ENCODE assay signal across 10 mouse cellular contexts in genomic region chr19:6321786-6322621, GRCm38 (mm10). TPM values are rescaled to one million over a fixed set of nuclear protein-coding genes. Genes with fewer than 3 reads are reported as not detected.
A peak's percentile ranks its signal among the peaks of the same experiment; 100 is the strongest.
DNase-seq lines count a peak whose midpoint lies in the region; ATAC-seq lines count a peak whose summit lies in the region.
"Had no signal": no experiment of that assay in that cellular context is flagged by ENCODE, and none has a peak within 500 bp of the region (broad histone marks: within the 10 kb centered on the region; RNA-seq: fewer than 3 reads in every experiment).

No protein-coding gene starts in this region.

- 0 out of 2 replicates have a peak overlapping the region, but pooled peaks have one; percentile 4 for H3K4me2 ChIP-seq in limb, embryonic 13.5 days (replicated peaks)
- H3K4me2 ChIP-seq: hindbrain, embryonic 14.5 days had no signal

- H3K9me3 ChIP-seq in limb, embryonic 13.5 days, result no peaks in the 10 kb centered on the region

- H3K27me3 ChIP-seq in limb, embryonic 13.5 days, result no peaks in the 10 kb centered on the region

- WGBS in limb, embryonic 13.5 days, result 74% methylated on average over 33 of the region's 33 CpGs

- intact Hi-C loops in heart, postnatal 14 days (cut with DNase I), result no loop called here

- H3K4me1 ChIP-seq in limb, embryonic 13.5 days, result no peaks in the 10 kb centered on the region

- no peak overlapping the region for H3K4me3 ChIP-seq in limb, embryonic 13.5 days

- H3K36me3 ChIP-seq in limb, embryonic 13.5 days, result peaks cover 79% of the 10 kb centered on the region

- DNase-seq in heart, adult 11 months, result peak; percentile 98
- DNase-seq in heart, postnatal 14 days, result no peak
- peak; percentile 81 for DNase-seq in 3T3-L1 (ENCODE audit: low read depth, low spot score)
- DNase-seq in Muller cell, postnatal 12 days (ENCODE audit: inconsistent ontology term), result peak; percentile 25
- no peak for DNase-seq in ovary, postnatal 14 days (ENCODE audit: low spot score)
- DNase-seq in natural killer cell, adult 2 months (ENCODE audit: low spot score in 2 of 2), result no peak
- no peak for DNase-seq in right cerebral cortex, postnatal 14 days
- DNase-seq: cerebellum, adult 9-10 months had no signal

- H3K9ac ChIP-seq in limb, embryonic 13.5 days, result no peak overlapping the region
- H3K9ac ChIP-seq: hindbrain, embryonic 14.5 days had no signal

- H3K27ac ChIP-seq in limb, embryonic 13.5 days, result no peak overlapping the region; the same call in 1 of the 2 replicates
- H3K27ac ChIP-seq: hindbrain, embryonic 14.5 days had no signal

- ATAC-seq in limb, embryonic 13.5 days (ENCODE audit: low FRiP score, low read depth), result no peak

RNA-seq across cellular contexts. Expression of gene Men1, which starts 12.8 kb away (rescaled TPM):
- 10 to 100 TPM; 18.2 to 18.5 TPM for total RNA-seq in heart, postnatal 14 days (2021)
- 88.7 and 97.6 TPM in 2 replicates for polyA plus RNA-seq in limb, embryonic 13.5 days (2015; fragmentation: Nextera tagmentation; extraction: Ambion mirVana)

RNA-seq across cellular contexts. Expression of gene Cdc42bpg, which starts 15.7 kb away (rescaled TPM):
- total RNA-seq in heart, postnatal 14 days (2021), result 1 to 10 TPM; 8.9 to 9.8 TPM
- 0.52 and 0.70 TPM in 2 replicates for polyA plus RNA-seq in limb, embryonic 13.5 days (2015; fragmentation: Nextera tagmentation; extraction: Ambion mirVana)

RNA-seq across cellular contexts. Expression of gene Map4k2, which starts 18.9 kb away (rescaled TPM):
- total RNA-seq in heart, postnatal 14 days (2021), result 10 to 100 TPM; 56.3 TPM
- 11.8 and 15.5 TPM in 2 replicates for polyA plus RNA-seq in limb, embryonic 13.5 days (2015; fragmentation: Nextera tagmentation; extraction: Ambion mirVana)

RNA-seq across cellular contexts. Expression of gene Sf1, which starts 41.5 kb away (rescaled TPM):
- total RNA-seq in heart, postnatal 14 days (2021), result 100 to 1,000 TPM; 102 to 105 TPM
- 130 and 148 TPM in 2 replicates for polyA plus RNA-seq in limb, embryonic 13.5 days (2015; fragmentation: Nextera tagmentation; extraction: Ambion mirVana)

RNA-seq across cellular contexts. Expression of gene Ehd1, which starts 45.5 kb away (rescaled TPM):
- 100 to 1,000 TPM; 163 to 172 TPM for total RNA-seq in heart, postnatal 14 days (2021)
- polyA plus RNA-seq in limb, embryonic 13.5 days (2015; fragmentation: Nextera tagmentation; extraction: Ambion mirVana), result 73.1 and 82.9 TPM in 2 replicates

Comparison
In these comparisons a context has a peak if more than half of its experiments do, and no peak if none do; other contexts are left out.
1. DNase-seq: peak in heart, adult 11 months (single experiment), 3T3-L1 (single experiment) and Muller cell, postnatal 12 days (single experiment); none in heart, postnatal 14 days (0 of 2), ovary, postnatal 14 days (single experiment), natural killer cell, adult 2 months (0 of 2) and right cerebral cortex, postnatal 14 days (single experiment).